Mouse (Mus musculus): ENCODE results near the gene Vcam1. TPM values are rescaled to one million over a fixed set of nuclear protein-coding genes. Genes with fewer than 3 reads are reported as not detected.

The Vcam1 gene
- total RNA-seq (2023; ENCODE audit: inconsistent age), result 7.1 to 12.4 TPM (median 10.6 TPM) in 4 replicates

DNA sequence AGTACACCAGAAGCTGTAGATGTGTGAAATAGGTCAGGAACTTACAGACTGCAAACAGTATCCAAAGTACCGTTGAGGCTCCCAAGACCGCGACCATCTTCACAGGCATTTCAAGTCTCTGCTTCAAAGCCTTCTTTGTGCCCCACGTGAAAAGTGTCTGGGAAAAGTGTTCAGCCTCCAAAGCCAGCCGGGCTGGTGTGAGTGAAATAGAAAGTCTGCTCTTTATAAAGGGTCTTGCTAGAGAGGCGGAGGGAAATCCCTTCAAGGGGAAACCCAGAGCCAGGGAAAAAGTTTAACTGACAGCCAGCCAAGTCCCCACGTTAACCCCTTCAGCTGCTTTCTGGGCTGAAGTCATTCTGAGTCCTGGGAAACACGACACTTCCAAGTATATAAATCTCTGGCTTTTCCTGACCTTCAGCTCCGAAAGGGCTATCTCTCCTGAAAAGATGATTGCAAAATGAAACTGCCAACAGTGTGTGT lies at the start of gene Vcam1:
Gene Vcam1 (minus strand): TSS at position 430 of the 480 bp plus-strand sequence.

Other genes with a start within 250 kb of the Vcam1 start
- 54.7 to 69.2 TPM (median 63.9 TPM) in 4 replicates for gene Dph5, start 241.9 kb downstream of the Vcam1 start, total RNA-seq (2023; ENCODE audit: inconsistent age)
- 22.7 to 33.9 TPM (median 31.8 TPM) in 4 replicates for gene Slc30a7, start 122.3 kb downstream of the Vcam1 start, total RNA-seq (2023; ENCODE audit: inconsistent age)
- 2.6 to 5.8 TPM (median 4.1 TPM) in 4 replicates for gene Extl2, start 122.2 kb downstream of the Vcam1 start, total RNA-seq (2023; ENCODE audit: inconsistent age)
- gene Gpr88, start 123.8 kb upstream of the Vcam1 start, total RNA-seq (2023; ENCODE audit: inconsistent age), result not detected in 4 replicates

Data from B cell, adult (primary cell).